Mouse (Mus musculus): Measurements from ENCODE around the gene Begain. TPM values are rescaled to one million over a fixed set of nuclear protein-coding genes. Genes with fewer than 3 reads are reported as not detected.

Begain gene
- polyA plus RNA-seq, 1 experiment from 2014 or later: 10.6 TPM

DNA sequence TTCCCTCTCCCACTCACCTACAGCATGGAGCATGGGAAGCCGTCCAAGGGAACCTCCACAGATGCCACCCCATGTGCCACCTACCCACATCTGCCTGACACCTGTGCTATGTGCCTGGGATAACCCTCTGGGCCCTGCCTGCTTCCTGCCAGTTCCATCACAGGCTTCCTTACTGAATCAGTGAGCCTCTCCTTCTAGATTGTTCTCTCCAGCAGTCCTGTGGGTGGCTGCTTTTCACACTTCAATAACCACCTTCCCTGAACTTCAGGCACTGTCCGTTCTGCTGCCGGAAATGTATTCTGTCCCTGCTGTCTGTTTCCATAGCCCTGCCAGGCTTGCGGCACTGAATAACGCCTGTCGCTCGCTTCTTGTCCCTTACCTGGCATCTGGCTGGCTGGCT, 22.4 kb downstream of the Begain start:
- ATAC-seq (ENCODE audit: insufficient number of reproducible peaks, insufficient read depth, low FRiP score, low TSS enrichment): no peak
- Histone ChIP-seq H3K4me1 (peaks cover 3% of the 10 kb centered on the region; the same call in 1 of the 2 replicates), H3K9me3 (no peaks in the 10 kb centered on the region), H3K4me3 (no peak overlapping the region), H3K27me3 (peaks cover 34% of the 10 kb centered on the region), H3K27ac (no peak overlapping the region), H3K9ac (no peak overlapping the region), H3K36me3 (no peaks in the 10 kb centered on the region), H3K4me2 (replicated peaks) (no peak overlapping the region)
- 81% methylated on average over 7 of the region's 7 CpGs for WGBS

GRCm38 (mm10) chr12:109044497-109044896, 23.5 kb downstream of the Begain start:
- no peak for ATAC-seq (ENCODE audit: insufficient number of reproducible peaks, insufficient read depth, low FRiP score, low TSS enrichment)
- Histone ChIP-seq H3K4me1 (peaks cover 3% of the 10 kb centered on the region; the same call in 1 of the 2 replicates), H3K4me2 (replicated peaks) (no peak overlapping the region), H3K9me3 (no peaks in the 10 kb centered on the region), H3K27ac (no peak overlapping the region), H3K27me3 (peaks cover 25% of the 10 kb centered on the region), H3K4me3 (no peak overlapping the region), H3K36me3 (no peaks in the 10 kb centered on the region), H3K9ac (no peak overlapping the region)
- WGBS: 23% methylated on average over 5 of the region's 5 CpGs

GRCm38 (mm10) chr12:109039311-109039710, 28.7 kb downstream of the Begain start:
- no peak overlapping the region for H3K4me2 ChIP-seq (replicated peaks)
- peaks cover 31% of the 10 kb centered on the region for H3K27me3 ChIP-seq
- H3K4me1 ChIP-seq: peaks cover 3% of the 10 kb centered on the region; the same call in 1 of the 2 replicates
- H3K4me3 ChIP-seq: no peak overlapping the region
- 85% methylated on average over 7 of the region's 7 CpGs for WGBS
- H3K9me3 ChIP-seq: no peaks in the 10 kb centered on the region
- ATAC-seq (ENCODE audit: insufficient number of reproducible peaks, insufficient read depth, low FRiP score, low TSS enrichment): no peak
- H3K36me3 ChIP-seq: peaks cover under 1% of the 10 kb centered on the region; the same call in 1 of the 2 replicates
- no peak overlapping the region for H3K27ac ChIP-seq
- no peak overlapping the region for H3K9ac ChIP-seq

DNA sequence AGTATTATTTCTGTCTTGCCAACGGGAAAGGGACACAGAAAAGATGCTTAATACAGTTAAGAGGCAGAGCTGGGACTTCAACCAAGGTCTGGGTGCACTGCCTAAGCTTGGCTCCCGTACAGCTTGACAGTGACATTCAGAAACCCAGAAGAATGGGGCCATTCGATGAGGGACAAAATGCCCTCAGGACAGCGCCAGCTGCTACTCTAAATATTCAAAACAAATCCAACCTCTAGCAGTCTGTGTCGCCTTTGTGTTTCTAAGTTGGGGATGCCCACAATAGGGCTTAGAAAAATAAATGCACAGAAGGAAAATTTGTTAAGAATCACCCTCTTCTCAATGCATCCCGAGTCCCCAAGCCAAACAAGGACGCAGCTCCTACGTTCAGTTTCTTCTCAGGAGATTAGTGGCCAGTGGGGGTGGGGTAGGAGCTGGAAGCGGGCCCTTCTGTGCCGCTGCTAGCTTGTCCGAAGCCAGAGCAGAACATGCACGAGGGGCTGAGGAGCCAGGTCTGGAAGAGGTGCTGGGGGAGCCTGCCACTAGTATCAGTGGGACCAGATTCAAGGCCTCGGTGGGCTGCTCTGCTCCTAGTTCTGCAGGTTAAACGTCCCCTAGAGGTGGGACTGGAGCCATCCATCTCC, 29.7 kb downstream of the Begain start:
- Histone ChIP-seq H3K27ac (no peak overlapping the region), H3K36me3 (peaks cover 10% of the 10 kb centered on the region; the same call in 1 of the 2 replicates), H3K9ac (no peak overlapping the region), H3K4me2 (replicated peaks) (no peak overlapping the region), H3K4me1 (peaks cover 3% of the 10 kb centered on the region; the same call in 1 of the 2 replicates), H3K27me3 (peaks cover 37% of the 10 kb centered on the region), H3K9me3 (no peaks in the 10 kb centered on the region; the same call in 1 of the 2 replicates), H3K4me3 (no peak overlapping the region)
- no peak for ATAC-seq (ENCODE audit: insufficient number of reproducible peaks, insufficient read depth, low FRiP score, low TSS enrichment)
- WGBS: 33% methylated on average over 14 of the region's 14 CpGs

DNA sequence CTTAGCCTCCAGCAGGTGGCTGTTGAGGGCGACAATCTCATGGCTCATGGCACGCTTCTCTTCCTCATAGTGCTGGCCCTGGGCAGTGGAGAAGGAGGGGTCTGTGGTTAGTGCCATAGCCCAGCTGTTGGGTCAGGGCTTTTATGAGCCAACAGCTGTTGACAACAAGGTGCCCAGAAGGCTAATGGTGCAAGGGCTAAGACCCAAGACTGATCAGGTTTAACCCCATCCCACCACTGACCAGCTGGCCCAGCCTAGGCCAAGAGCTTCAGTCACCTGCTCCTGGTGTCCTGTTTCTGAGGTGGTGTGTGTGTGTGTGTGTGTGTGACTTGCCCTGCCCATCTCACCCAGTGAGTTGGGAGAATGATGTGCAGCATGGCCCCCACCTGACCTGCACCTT, 31.0 kb downstream of the Begain start:
- ATAC-seq (ENCODE audit: insufficient number of reproducible peaks, insufficient read depth, low FRiP score, low TSS enrichment): no peak
- no peak overlapping the region for H3K4me3 ChIP-seq
- H3K9ac ChIP-seq: no peak overlapping the region
- H3K9me3 ChIP-seq: no peaks in the 10 kb centered on the region; the same call in 1 of the 2 replicates
- no peak overlapping the region for H3K27ac ChIP-seq
- WGBS: 83% methylated on average over 2 of the region's 2 CpGs
- H3K27me3 ChIP-seq: peaks cover 49% of the 10 kb centered on the region
- no peaks in the 10 kb centered on the region for H3K4me1 ChIP-seq
- H3K36me3 ChIP-seq: peaks cover 11% of the 10 kb centered on the region; the same call in 1 of the 2 replicates
- no peak overlapping the region for H3K4me2 ChIP-seq (replicated peaks)

DNA sequence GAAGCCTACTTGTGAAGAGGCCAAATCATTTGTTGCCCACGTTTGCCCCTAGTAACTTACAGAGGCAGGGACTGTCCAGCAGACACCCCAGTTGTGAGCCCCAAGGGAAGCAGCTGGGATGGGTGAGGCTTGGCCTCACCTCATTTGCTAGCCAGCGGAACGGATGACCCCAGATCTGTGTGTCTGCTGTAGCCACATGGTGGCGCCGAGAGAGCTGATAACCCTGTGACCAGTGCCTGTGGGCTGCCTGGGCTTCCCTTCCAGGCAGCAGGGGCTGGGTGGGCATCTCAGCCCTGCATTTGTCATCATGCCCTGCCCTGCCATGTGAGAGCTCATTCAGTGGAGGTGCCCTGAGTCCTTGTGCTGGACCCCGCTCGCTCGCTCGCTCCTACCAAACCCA, 44.2 kb downstream of the Begain start:
- Histone ChIP-seq H3K27me3 (no peaks in the 10 kb centered on the region), H3K9me3 (no peaks in the 10 kb centered on the region), H3K4me1 (no peaks in the 10 kb centered on the region), H3K27ac (no peak overlapping the region), H3K4me3 (no peak overlapping the region), H3K36me3 (peaks cover 15% of the 10 kb centered on the region), H3K9ac (no peak overlapping the region), H3K4me2 (replicated peaks) (no peak overlapping the region)
- ATAC-seq (ENCODE audit: insufficient number of reproducible peaks, insufficient read depth, low FRiP score, low TSS enrichment): no peak
- WGBS: 55% methylated on average over 9 of the region's 9 CpGs

- H3K27ac ChIP-seq: no peak overlapping the region
- peaks cover 14% of the 10 kb centered on the region for H3K36me3 ChIP-seq
- 86% methylated on average over 5 of the region's 5 CpGs for WGBS
- no peaks in the 10 kb centered on the region for H3K27me3 ChIP-seq
- no peaks in the 10 kb centered on the region for H3K4me1 ChIP-seq
- no peak for ATAC-seq (ENCODE audit: insufficient number of reproducible peaks, insufficient read depth, low FRiP score, low TSS enrichment)
- no peak overlapping the region for H3K4me3 ChIP-seq
- H3K9me3 ChIP-seq: no peaks in the 10 kb centered on the region
- H3K4me2 ChIP-seq (replicated peaks): no peak overlapping the region
- no peak overlapping the region for H3K9ac ChIP-seq
These were observed 45.1 kb downstream of the Begain start for GRCm38 (mm10) chr12:109022966-109023365.

DNA sequence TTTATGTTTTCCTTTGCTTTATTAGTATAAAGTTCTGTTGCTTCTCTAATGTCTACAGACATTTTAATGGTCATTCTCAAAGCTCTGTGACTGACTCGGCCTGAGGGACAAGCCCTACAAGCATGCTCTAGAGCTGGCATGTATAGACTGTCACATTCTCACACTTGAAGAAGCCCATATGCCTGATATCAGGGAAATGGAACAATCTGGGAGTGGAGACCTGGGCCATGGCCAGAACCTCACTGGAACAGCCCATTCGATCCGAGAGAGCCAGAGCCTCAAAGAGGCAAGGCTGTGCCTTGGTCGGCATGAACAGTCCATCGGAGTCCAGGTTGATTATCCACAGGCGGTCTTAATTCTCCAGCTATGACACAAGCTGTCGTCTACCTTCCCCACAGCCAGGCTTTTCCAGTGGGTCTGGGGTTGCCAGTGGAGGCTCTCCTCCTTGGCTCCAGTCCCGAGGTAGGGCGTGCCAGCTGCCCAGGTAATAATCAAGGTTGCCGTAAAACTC, 45.8 kb downstream of the Begain start:
- no peaks in the 10 kb centered on the region for H3K27me3 ChIP-seq
- no peak overlapping the region for H3K4me2 ChIP-seq (replicated peaks)
- no peak for ATAC-seq (ENCODE audit: insufficient number of reproducible peaks, insufficient read depth, low FRiP score, low TSS enrichment)
- H3K9ac ChIP-seq: no peak overlapping the region
- no peak overlapping the region for H3K27ac ChIP-seq
- H3K36me3 ChIP-seq: peaks cover 9% of the 10 kb centered on the region
- 83% methylated on average over 10 of the region's 10 CpGs for WGBS
- no peaks in the 10 kb centered on the region for H3K4me1 ChIP-seq
- H3K4me3 ChIP-seq: no peak overlapping the region
- no peaks in the 10 kb centered on the region for H3K9me3 ChIP-seq

DNA sequence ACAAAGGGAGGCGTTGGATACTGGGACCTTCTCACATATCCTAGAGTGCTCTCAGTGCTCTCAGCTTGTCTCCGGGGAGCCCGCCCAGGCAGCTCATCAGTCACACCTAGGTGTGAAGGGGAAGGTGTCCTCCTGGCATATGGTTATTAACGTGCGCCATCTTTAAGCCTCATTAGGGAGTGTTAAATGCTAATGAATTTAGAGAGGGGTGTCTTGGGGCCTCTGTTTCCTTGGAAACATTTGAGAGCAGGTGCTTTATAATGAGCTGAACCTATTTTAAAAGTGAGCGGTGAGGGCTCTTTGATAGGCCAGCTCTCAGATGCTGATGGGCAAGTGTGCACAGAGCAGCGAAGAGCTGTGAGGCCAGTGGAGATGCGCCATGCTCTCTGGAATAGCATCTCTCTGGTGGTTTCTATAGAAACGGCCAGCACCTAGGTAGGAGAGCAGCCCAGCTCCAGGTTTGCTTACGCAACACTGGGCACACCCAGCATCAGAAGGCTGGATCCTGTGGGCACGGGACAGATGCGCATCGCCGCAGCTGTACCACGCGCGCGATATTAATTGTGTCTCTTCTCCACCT, 57.9 kb downstream of the Begain start:
- no peaks in the 10 kb centered on the region for H3K4me1 ChIP-seq
- H3K4me2 ChIP-seq (replicated peaks): no peak overlapping the region
- H3K27ac ChIP-seq: no peak overlapping the region
- no peaks in the 10 kb centered on the region for H3K36me3 ChIP-seq
- H3K4me3 ChIP-seq: no peak overlapping the region
- no peaks in the 10 kb centered on the region for H3K27me3 ChIP-seq
- no peak for ATAC-seq (ENCODE audit: insufficient number of reproducible peaks, insufficient read depth, low FRiP score, low TSS enrichment)
- WGBS: 88% methylated on average over 18 of the region's 18 CpGs
- H3K9me3 ChIP-seq: no peaks in the 10 kb centered on the region
- H3K9ac ChIP-seq: no peak overlapping the region

GRCm38 (mm10) chr12:109002978-109003377, 65.0 kb downstream of the Begain start:
- H3K9me3 ChIP-seq: no peaks in the 10 kb centered on the region
- no peak for ATAC-seq (ENCODE audit: insufficient number of reproducible peaks, insufficient read depth, low FRiP score, low TSS enrichment)
- H3K4me3 ChIP-seq: no peak overlapping the region
- H3K36me3 ChIP-seq: no peaks in the 10 kb centered on the region
- no peak overlapping the region for H3K27ac ChIP-seq
- no peaks in the 10 kb centered on the region for H3K4me1 ChIP-seq
- H3K27me3 ChIP-seq: no peaks in the 10 kb centered on the region
- no peak overlapping the region for H3K4me2 ChIP-seq (replicated peaks)
- no peak overlapping the region for H3K9ac ChIP-seq
- 72% methylated on average over 7 of the region's 7 CpGs for WGBS

GRCm38 (mm10) chr12:108997249-108997648, 70.8 kb downstream of the Begain start:
- no peak for ATAC-seq (ENCODE audit: insufficient number of reproducible peaks, insufficient read depth, low FRiP score, low TSS enrichment)
- 0 out of 2 replicates have a peak, but pooled peaks cover 9% of the 10 kb centered on the region for H3K4me1 ChIP-seq
- 75% methylated on average over 8 of the region's 8 CpGs for WGBS

GRCm38 (mm10) chr12:108995976-108996636, 71.9 kb downstream of the Begain start:
- Histone ChIP-seq H3K4me3 (no peak overlapping the region), H3K27me3 (no peaks in the 10 kb centered on the region), H3K9ac (no peak overlapping the region), H3K9me3 (no peaks in the 10 kb centered on the region), H3K36me3 (no peaks in the 10 kb centered on the region), H3K4me2 (replicated peaks) (no peak overlapping the region), H3K4me1 (0 out of 2 replicates have a peak, but pooled peaks cover 9% of the 10 kb centered on the region), H3K27ac (no peak overlapping the region)
- WGBS: 81% methylated on average over 12 of the region's 12 CpGs
- no peak for ATAC-seq (ENCODE audit: insufficient number of reproducible peaks, insufficient read depth, low FRiP score, low TSS enrichment)

More at GRCm38 (mm10) chr12:108997249-108997648, 70.8 kb downstream of the Begain start:
- no peak overlapping the region for H3K9ac ChIP-seq
- no peaks in the 10 kb centered on the region for H3K27me3 ChIP-seq
- H3K4me2 ChIP-seq (replicated peaks): no peak overlapping the region
- no peaks in the 10 kb centered on the region for H3K36me3 ChIP-seq
- no peak overlapping the region for H3K4me3 ChIP-seq
- no peaks in the 10 kb centered on the region for H3K9me3 ChIP-seq
- H3K27ac ChIP-seq: no peak overlapping the region
